Mouse (Mus musculus) urinary bladder, postnatal 36 days (tissue): ENCODE results near the gene Dscaml1.

ENCODE experiments used
- DNase-seq, 2 experiments: peaks; one replicate each; pipeline ENCODE4 v3.0.0; 2022; ENCODE audit warnings: low spot score in 2 of 2, mixed read lengths in 1 of 2

Gene Dscaml1

GRCm38 (mm10) chr9:45411803-45412202 lies 14.6 kb upstream of the Dscaml1 start:
- no peak for DNase-seq

GRCm38 (mm10) chr9:45412287-45412686 lies 14.1 kb upstream of the Dscaml1 start:
- DNase-seq, result peak; percentile 77 to 80

- no peak for DNase-seq
These were observed 13.5 kb upstream of the Dscaml1 start for GRCm38 (mm10) chr9:45412700-45413477.

- DNase-seq, result no peak
These were observed 12.8 kb upstream of the Dscaml1 start for GRCm38 (mm10) chr9:45413478-45414140.

GRCm38 (mm10) chr9:45415912-45416311 lies 10.5 kb upstream of the Dscaml1 start:
- peak; percentile 26 to 36 for DNase-seq

- peak; percentile 26 to 48 for DNase-seq
These were observed 9.2 kb upstream of the Dscaml1 start for GRCm38 (mm10) chr9:45417245-45417644.

GRCm38 (mm10) chr9:45418252-45418651 lies 8.2 kb upstream of the Dscaml1 start:
- DNase-seq, result no peak

- DNase-seq, result no peak
These were observed 5.2 kb upstream of the Dscaml1 start for GRCm38 (mm10) chr9:45421209-45421608.

GRCm38 (mm10) chr9:45422761-45423298 lies 3.6 kb upstream of the Dscaml1 start:
- no peak for DNase-seq

- no peak for DNase-seq
These were observed 3.0 kb downstream of the Dscaml1 start for GRCm38 (mm10) chr9:45429392-45429791.

- no peak for DNase-seq
These were observed 3.7 kb downstream of the Dscaml1 start for GRCm38 (mm10) chr9:45429951-45430697.

GRCm38 (mm10) chr9:45430698-45430959 lies 4.2 kb downstream of the Dscaml1 start:
- no peak for DNase-seq

- DNase-seq, result peak in 1 of 2 experiments; percentile 8
These were observed 4.7 kb downstream of the Dscaml1 start for GRCm38 (mm10) chr9:45431150-45431549.

GRCm38 (mm10) chr9:45432639-45433038 lies 6.2 kb downstream of the Dscaml1 start:
- DNase-seq, result no peak

GRCm38 (mm10) chr9:45433119-45433518 lies 6.7 kb downstream of the Dscaml1 start:
- no peak for DNase-seq

- DNase-seq, result no peak
These were observed 7.7 kb downstream of the Dscaml1 start for GRCm38 (mm10) chr9:45434171-45434570.

- no peak for DNase-seq
These were observed 12.6 kb downstream of the Dscaml1 start for GRCm38 (mm10) chr9:45439025-45439424.

GRCm38 (mm10) chr9:45440083-45440784 lies 13.8 kb downstream of the Dscaml1 start:
- no peak for DNase-seq

GRCm38 (mm10) chr9:45444251-45444798 lies 17.9 kb downstream of the Dscaml1 start:
- no peak for DNase-seq

GRCm38 (mm10) chr9:45449658-45450057 lies 23.2 kb downstream of the Dscaml1 start:
- DNase-seq, result no peak

GRCm38 (mm10) chr9:45451346-45451745 lies 24.9 kb downstream of the Dscaml1 start:
- DNase-seq, result no peak
